Mouse (Mus musculus) gastrocnemius, adult 2 months (tissue): ENCODE measurements around the gene Gm4985. TPM values are rescaled to one million over a fixed set of nuclear protein-coding genes. Genes with fewer than 3 reads are reported as not detected.
"Not testable (repeated sequence)": the region's sequence is repeated elsewhere in the genome, so short reads cannot be mapped to it uniquely, and the experiment has no call there.

Source experiments
- DNase-seq: peaks from one replicate; pipeline ENCODE4 v3.0.0; 2022
- H3K27ac ChIP-seq: fragments of 200-600 bp; 2 replicates; pipeline ENCODE4 v1.8.1; 2022; ENCODE audit warnings: mild to moderate bottlenecking
- H3K4me3 ChIP-seq: fragments of 200-600 bp; 2 replicates; pipeline ENCODE4 v1.8.1; 2022; ENCODE audit warnings: mild to moderate bottlenecking, moderate library complexity
- CTCF ChIP-seq: fragments of 200-600 bp; IDR thresholded peaks from 2 replicates; pipeline ENCODE4 v1.8.1; 2022; ENCODE audit warnings: antibody characterized with exemption, mild to moderate bottlenecking, moderate library complexity
- intact Hi-C: fragments of 180-260 bp; cut with DNase I; formaldehyde crosslinking; loops from one replicate; pipeline ENCODE4 v1.15.1; 2025
- long read RNA-seq, 2 experiments: library from polyadenylated mRNA; stranded (forward); transcript quantifications; one replicate each; pipeline ENCODE4 v2.0.0; 2021
- microRNA-seq: library from miRNA; unstranded; fragments of <30 nt; microRNA quantifications from one replicate; pipeline ENCODE4 v1.2.0, GENCODE M21; 2021
- total RNA-seq, 2 experiments: library from RNA; stranded (reverse); gene quantifications; 2 replicates each; pipeline ENCODE4 v1.2.3; 2021

Gm4985 gene
- total RNA-seq: not detected
- long read RNA-seq, experiment 1: 0 reads
- long read RNA-seq, experiment 2: 0 reads

DNA sequence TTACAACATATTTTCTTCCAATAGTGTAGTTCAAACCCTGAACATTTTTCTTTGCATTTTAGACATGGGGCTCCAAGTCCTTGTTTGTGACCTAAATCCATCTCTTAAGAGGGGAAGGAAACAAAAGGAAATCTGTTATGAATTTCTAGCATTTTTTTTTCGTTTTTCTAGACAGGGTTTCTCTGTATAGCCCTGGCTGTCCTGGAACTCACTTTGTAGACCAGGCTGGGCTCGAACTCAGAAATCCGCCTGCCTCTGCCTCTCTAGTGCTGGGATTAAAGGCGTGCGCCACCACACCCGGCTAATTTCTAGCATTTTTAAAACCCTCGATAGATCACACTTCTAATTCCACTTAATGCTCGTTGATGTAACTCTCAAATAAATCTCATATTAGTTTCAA is at the start of gene Gm4985:
Gene Gm4985, minus strand, starts transcription at position 101 of the 400 bp plus-strand sequence.
- DNase-seq, H3K4me3 ChIP-seq, H3K27ac ChIP-seq, intact Hi-C loops: not testable (repeated sequence)

- no peak for DNase-seq
- Histone ChIP-seq H3K27ac (no peak overlapping the region), H3K4me3 (no peak overlapping the region)
- intact Hi-C loops: no loop called here
- TF ChIP-seq CTCF: no peak
Measured at GRCm38 (mm10) chrX:23954161-23954560, 4.6 kb downstream of the Gm4985 start.

Small RNA genes lying within 50 kb of the gene (microRNA-seq; reads per million reads assigned to microRNA genes)
- not detected for gene Gm25299

Other genes with a start within 250 kb of the Gm4985 start
- gene Gm4907, start 76.4 kb downstream of the Gm4985 start, total RNA-seq: not detected